ENCODE assay signal across 19 mouse cellular contexts in genomic region chr3:79538342-79538741, GRCm38 (mm10). TPM values are rescaled to one million over a fixed set of nuclear protein-coding genes. Genes with fewer than 3 reads are reported as not detected.
DNase-seq lines count a peak whose midpoint lies in the region; ATAC-seq and TF ChIP-seq lines count a peak whose summit lies in the region.
"Had no signal": no experiment of that assay in that cellular context is flagged by ENCODE, and none has a peak within 500 bp of the region (broad histone marks: within the 10 kb centered on the region; RNA-seq: fewer than 3 reads in every experiment).

No protein-coding gene starts in this region.

- H3K4me3 ChIP-seq in cerebellum, adult 2 months (replicated peaks; ENCODE audit: insufficient read depth, low read depth, low read length), result no peak overlapping the region
- no peak overlapping the region for H3K4me3 ChIP-seq in bone marrow macrophage, adult 2 months (ENCODE audit: insufficient read depth, low read length)
- H3K4me3 ChIP-seq in liver, postnatal 0 days (ENCODE audit: low read depth, low read length), result no peak overlapping the region
- H3K4me3 ChIP-seq: hindbrain, embryonic 10.5 days; limb, embryonic 15.5 days; midbrain, embryonic 13.5 days; neural tube, embryonic 15.5 days had no signal

- H3K4me2 ChIP-seq in liver, postnatal 0 days (ENCODE audit: low read depth, low read length), result no peak overlapping the region
- H3K4me2 ChIP-seq: limb, embryonic 15.5 days; midbrain, embryonic 13.5 days; neural tube, embryonic 15.5 days had no signal

- peak overlapping the region; percentile 62 for H3K27ac ChIP-seq in cerebellum, adult 2 months (ENCODE audit: insufficient read depth, low read length)
- H3K27ac ChIP-seq in bone marrow macrophage, adult 2 months (ENCODE audit: insufficient read depth, low read depth, low read length), result peak overlapping the region; percentile 81
- H3K27ac ChIP-seq in liver, postnatal 0 days (ENCODE audit: low read depth), result no peak overlapping the region
- H3K27ac ChIP-seq: hindbrain, embryonic 10.5 days; limb, embryonic 15.5 days; midbrain, embryonic 13.5 days; neural tube, embryonic 15.5 days had no signal

- H3K9ac ChIP-seq in liver, postnatal 0 days (replicated peaks), result no peak overlapping the region
- H3K9ac ChIP-seq: forebrain, postnatal 0 days; limb, embryonic 15.5 days; midbrain, embryonic 13.5 days; neural tube, embryonic 15.5 days had no signal

- H3K4me1 ChIP-seq in cerebellum, adult 2 months (ENCODE audit: control insufficient read depth, insufficient read depth, low read length), result peaks cover 20% of the 10 kb centered on the region
- peaks cover 71% of the 10 kb centered on the region for H3K4me1 ChIP-seq in bone marrow macrophage, adult 2 months (ENCODE audit: control insufficient read depth, insufficient read depth, low read length)
- H3K4me1 ChIP-seq in liver, postnatal 0 days (ENCODE audit: insufficient read depth), result peaks cover 37% of the 10 kb centered on the region
- H3K4me1 ChIP-seq: limb, embryonic 15.5 days; midbrain, embryonic 13.5 days; neural tube, embryonic 15.5 days had no signal

- H3K9me3 ChIP-seq in liver, postnatal 0 days (ENCODE audit: low read length), result no peaks in the 10 kb centered on the region
- H3K9me3 ChIP-seq: hindbrain, embryonic 10.5 days; limb, embryonic 15.5 days; midbrain, embryonic 13.5 days; neural tube, embryonic 15.5 days had no signal

- TF ChIP-seq CTCF in cerebellum, adult 2 months (IDR thresholded peaks at IDR 0.05; ENCODE audit: borderline replicate concordance, insufficient read depth, low read depth, low read length), result no peak
- no peak for TF ChIP-seq CTCF in bone marrow macrophage, adult 2 months (IDR thresholded peaks at IDR 0.05; ENCODE audit: low read depth, low read length)
- TF ChIP-seq CTCF in liver, postnatal 0 days (IDR thresholded peaks at IDR 0.05; ENCODE audit: low read depth), result 0 out of 2 replicates have a peak, but pooled peaks have one; percentile 3

- DNase-seq in cerebellum, adult 2 months, result no peak
- no peak for DNase-seq in cerebellum, adult 11-12 months
- DNase-seq in liver, result peak; percentile 29
- no peak for DNase-seq in liver, postnatal 0 days
- no peak for DNase-seq in left cerebral cortex, adult 11 months (ENCODE audit: low spot score)
- DNase-seq in right cerebral cortex, adult 18-20 months, result no peak
- DNase-seq: adrenal gland, postnatal 25 days; forebrain, postnatal 0 days; retina, postnatal 1 day; thymus, adult 2 months had no signal

- TF ChIP-seq POLR2A in cerebellum, adult 2 months (IDR thresholded peaks at IDR 0.05; ENCODE audit: borderline replicate concordance, insufficient read depth, low read length), result no peak
- TF ChIP-seq POLR2A in bone marrow macrophage, adult 2 months (IDR thresholded peaks at IDR 0.05; ENCODE audit: borderline replicate concordance, low read depth, low read length), result no peak

- peak; percentile 50 for ATAC-seq in liver, postnatal 0 days
- no peak for ATAC-seq in megakaryocyte, adult 5-6 weeks (ENCODE audit: poor library complexity, severe bottlenecking)
- ATAC-seq: activated CD4-positive, CD25-positive, alpha-beta regulatory T cell, adult 4 months; forebrain, postnatal 0 days; inflammation-experienced regulatory T-cells, adult 6 months; midbrain, embryonic 13.5 days had no signal

- no peaks in the 10 kb centered on the region for H3K36me3 ChIP-seq in liver, postnatal 0 days (replicated peaks; ENCODE audit: insufficient read depth, low read length)
- H3K36me3 ChIP-seq: hindbrain, embryonic 10.5 days; limb, embryonic 15.5 days; midbrain, embryonic 13.5 days; neural tube, embryonic 15.5 days had no signal

- TF ChIP-seq EP300 in liver, postnatal 0 days (IDR thresholded peaks at IDR 0.05; ENCODE audit: low read depth), result peak; percentile 41; the same call in 1 of the 2 replicates

- WGBS in cerebellum, adult 2 months, result 70% methylated on average over 3 of the region's 3 CpGs
- WGBS in liver, postnatal 0 days (ENCODE audit: insufficient replicate concordance), result 50% methylated on average over 3 of the region's 3 CpGs

- no peaks in the 10 kb centered on the region for H3K27me3 ChIP-seq in cerebellum, adult 2 months (ENCODE audit: control insufficient read depth, insufficient read depth, low read length)
- H3K27me3 ChIP-seq in liver, postnatal 0 days (ENCODE audit: insufficient read depth, low read length), result no peaks in the 10 kb centered on the region
- H3K27me3 ChIP-seq: limb, embryonic 15.5 days; midbrain, embryonic 13.5 days; neural tube, embryonic 15.5 days; Patski had no signal

RNA-seq across cellular contexts. Expression of gene Fnip2, which starts 29.3 kb away (rescaled TPM):
- 16.3 and 17.3 TPM in 2 replicates for polyA plus RNA-seq in cerebellum, adult 2 months (2012; rRNA removed)
- polyA plus RNA-seq in bone marrow macrophage, adult 2 months (2012; ENCODE audit: insufficient read depth, insufficient read length, missing spikeins), result 125 and 135 TPM in 2 replicates
- polyA plus RNA-seq in liver, postnatal 0 days (2015; fragmentation: Nextera tagmentation; extraction: Ambion mirVana), result 2.4 and 3.0 TPM in 2 replicates
- total RNA-seq in megakaryocyte, adult 5-6 weeks (2015), result 17.9 and 21.3 TPM in 2 replicates
- total RNA-seq in megakaryocyte, adult 5-6 weeks (2017), result 16.4 and 17.1 TPM in 2 replicates

RNA-seq across cellular contexts. Expression of gene Ppid, which starts 52.8 kb away (rescaled TPM):
- 71.7 and 74.2 TPM in 2 replicates for polyA plus RNA-seq in cerebellum, adult 2 months (2012; rRNA removed)
- polyA plus RNA-seq in bone marrow macrophage, adult 2 months (2012; ENCODE audit: insufficient read depth, insufficient read length, missing spikeins), result 34.9 and 45.8 TPM in 2 replicates
- polyA plus RNA-seq in liver, postnatal 0 days (2015; fragmentation: Nextera tagmentation; extraction: Ambion mirVana), result 31.5 and 36.6 TPM in 2 replicates
- total RNA-seq in megakaryocyte, adult 5-6 weeks (2015), result 61.9 and 62.0 TPM in 2 replicates
- total RNA-seq in megakaryocyte, adult 5-6 weeks (2017), result 80.3 and 85.5 TPM in 2 replicates
